Mouse (Mus musculus): ENCODE data around the gene Col6a4.
A peak's percentile ranks its signal among the peaks of the same experiment; 100 is the strongest.

Col6a4 gene

GRCm38 (mm10) chr9:106096683-106097082 is at the start of gene Col6a4:
Gene Col6a4 (minus strand): TSS chr9:106096783.
- DNase-seq, result no peak

GRCm38 (mm10) chr9:106145582-106145981 is 49.0 kb upstream of the Col6a4 start:
- no peak for DNase-seq

DNA sequence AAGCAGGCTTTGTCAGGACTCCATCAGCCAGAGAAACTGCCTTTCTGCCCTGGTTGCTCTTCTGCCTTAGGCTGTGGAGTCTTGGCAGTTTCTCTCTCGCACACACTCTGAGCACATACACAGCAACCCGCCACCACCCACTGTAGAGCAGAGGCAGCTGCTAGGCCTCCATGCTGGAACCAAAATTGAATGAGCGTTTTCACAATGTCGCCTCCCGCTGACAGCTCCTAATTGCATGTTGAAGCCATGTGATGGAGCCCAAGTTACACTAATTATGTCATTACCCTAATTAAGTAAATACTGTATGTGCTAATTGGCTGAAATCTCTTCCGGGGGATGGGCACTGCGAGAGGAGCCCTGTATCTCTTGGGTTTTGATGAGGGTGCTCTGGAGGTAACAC is 47.6 kb upstream of the Col6a4 start:
- DNase-seq, result no peak

- DNase-seq, result no peak
Observed at GRCm38 (mm10) chr9:106141955-106142354, 45.4 kb upstream of the Col6a4 start.

- no peak for DNase-seq
Observed at GRCm38 (mm10) chr9:106139763-106140162, 43.2 kb upstream of the Col6a4 start.

GRCm38 (mm10) chr9:106137671-106138216 is 41.2 kb upstream of the Col6a4 start:
- DNase-seq, result peak; percentile 44

DNA sequence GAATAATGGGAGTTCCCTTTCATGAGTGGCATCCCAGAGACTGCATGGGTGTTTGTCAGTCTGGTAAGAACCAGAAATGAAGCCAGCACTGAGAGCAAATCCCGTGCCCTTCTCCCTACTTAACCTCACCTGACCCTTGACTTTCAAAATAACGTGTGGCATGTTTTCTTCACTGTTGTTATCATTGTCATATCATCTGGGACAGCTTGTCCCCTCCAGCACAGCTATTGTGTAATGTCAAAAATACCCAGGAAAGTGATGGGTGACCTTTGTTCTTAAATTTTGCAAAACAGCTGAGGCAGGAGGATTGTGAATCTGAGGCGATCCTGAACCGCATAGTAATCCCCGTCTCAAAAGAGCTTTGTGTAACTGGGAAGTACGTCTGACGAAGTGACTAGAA is 33.7 kb upstream of the Col6a4 start:
- no peak for DNase-seq

GRCm38 (mm10) chr9:106129072-106129471 is 32.5 kb upstream of the Col6a4 start:
- no peak for DNase-seq

DNA sequence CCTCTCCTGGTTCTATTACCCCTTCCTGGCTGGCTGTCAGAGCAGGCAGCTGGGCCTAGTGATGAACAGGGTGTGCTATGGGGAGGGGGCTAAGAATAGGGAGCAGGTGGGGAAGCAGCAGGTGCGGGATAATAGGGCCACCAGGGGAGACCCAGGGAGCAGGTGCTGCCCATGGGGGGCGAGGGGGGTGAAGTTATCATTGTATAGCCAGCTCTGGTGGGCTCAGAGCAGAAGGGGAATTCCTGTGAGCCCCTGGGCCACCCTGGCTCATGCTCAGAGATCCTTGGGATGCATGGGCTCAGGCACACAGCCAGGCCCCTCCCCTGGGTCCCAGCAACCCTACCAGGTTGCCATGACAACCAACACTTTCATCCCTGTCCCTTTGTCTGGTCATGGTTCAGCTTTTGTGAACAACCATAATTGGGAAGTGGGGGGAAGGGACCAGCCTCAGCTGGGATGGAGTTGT is 30.2 kb upstream of the Col6a4 start:
- DNase-seq, result peak; percentile 90

DNA sequence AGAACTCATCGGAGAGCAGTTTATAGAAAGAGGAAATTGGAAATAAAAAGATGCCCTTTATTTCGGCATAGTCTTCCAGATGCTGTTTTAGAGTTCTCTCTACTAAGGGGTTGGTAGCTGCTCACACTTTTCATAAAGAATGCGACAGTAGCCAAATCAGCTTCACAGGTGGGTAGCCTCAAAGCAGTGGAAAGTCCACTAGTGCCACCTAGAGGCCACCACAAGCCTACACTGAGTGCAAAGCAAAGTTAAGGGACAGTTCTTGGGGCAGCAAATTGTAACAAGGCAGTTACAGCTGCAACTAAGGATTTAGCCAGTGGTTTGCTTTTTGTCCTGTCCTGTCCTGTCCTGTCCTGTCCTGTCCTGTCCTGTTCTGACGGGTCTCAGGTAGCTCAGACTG is 27.0 kb upstream of the Col6a4 start:
- peak; percentile 64 for DNase-seq

- DNase-seq, result no peak
Observed at GRCm38 (mm10) chr9:106119075-106119474, 22.5 kb upstream of the Col6a4 start.

GRCm38 (mm10) chr9:106115801-106116424 is 19.3 kb upstream of the Col6a4 start:
- DNase-seq, result peak; percentile 50

- peak; percentile 78 for DNase-seq
Observed at GRCm38 (mm10) chr9:106112770-106113423, 16.3 kb upstream of the Col6a4 start.

GRCm38 (mm10) chr9:106106241-106106640 is 9.7 kb upstream of the Col6a4 start:
- DNase-seq, result no peak

DNA sequence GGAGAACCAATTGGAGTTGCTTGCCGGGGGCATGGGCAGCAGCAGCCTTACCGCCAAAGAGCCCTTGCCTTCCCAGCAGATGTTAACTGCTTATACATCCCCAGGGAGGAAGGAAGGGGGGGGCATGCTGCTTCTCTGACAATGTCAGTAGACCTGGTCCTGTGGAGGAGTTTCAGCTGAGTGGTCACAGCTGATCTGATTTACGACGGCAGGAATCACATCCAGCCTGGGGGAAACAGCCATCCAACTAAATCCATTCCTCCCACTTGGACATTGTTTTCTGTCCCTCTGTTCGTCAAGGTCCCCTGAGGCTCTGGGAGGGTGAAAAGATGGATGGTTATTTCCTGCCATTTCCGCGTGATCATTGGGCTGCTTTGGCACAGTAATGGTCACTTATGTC is 7.8 kb upstream of the Col6a4 start:
- DNase-seq, result no peak

DNA sequence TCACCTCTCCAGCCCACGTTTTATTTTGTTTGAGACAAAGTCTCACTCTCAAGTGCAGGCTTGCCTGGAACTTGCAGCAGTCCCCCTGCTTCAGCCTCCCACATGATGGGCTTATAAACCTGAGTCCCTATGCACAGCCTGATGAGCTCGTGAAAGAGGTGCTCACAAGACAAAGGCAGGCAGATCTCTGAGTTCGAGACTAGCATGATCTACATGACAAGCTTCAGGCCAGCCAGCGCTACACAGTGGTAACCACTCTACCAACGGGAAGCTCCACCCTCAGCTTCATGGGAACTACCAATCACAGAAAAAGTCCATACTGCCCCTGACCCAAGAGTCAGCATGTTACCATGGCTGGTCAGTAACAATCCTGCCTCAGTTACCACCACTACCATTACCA is 4.6 kb upstream of the Col6a4 start:
- no peak for DNase-seq

DNA sequence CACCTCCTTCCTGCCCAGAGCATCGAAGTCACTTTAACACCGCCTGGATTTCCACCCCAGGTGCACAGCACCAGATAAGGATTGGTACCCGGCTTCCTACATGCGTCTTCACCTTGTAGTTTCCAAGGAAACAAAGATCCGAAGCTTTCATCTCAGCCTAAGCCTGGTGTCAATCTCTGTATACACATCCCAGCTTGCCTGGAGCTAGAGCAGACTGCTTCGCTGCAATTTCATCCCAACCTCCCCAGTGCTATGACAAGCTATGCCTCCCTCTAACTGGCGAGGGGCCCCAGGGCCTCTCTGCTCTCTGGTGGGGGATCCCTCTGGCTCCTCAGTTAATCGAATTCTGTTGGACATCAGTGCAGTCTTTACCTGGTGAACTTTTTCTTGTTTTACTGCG is 3.7 kb upstream of the Col6a4 start:
- no peak for DNase-seq

- peak; percentile 42 for DNase-seq
Observed at GRCm38 (mm10) chr9:106099379-106100021, 2.9 kb upstream of the Col6a4 start.

DNA sequence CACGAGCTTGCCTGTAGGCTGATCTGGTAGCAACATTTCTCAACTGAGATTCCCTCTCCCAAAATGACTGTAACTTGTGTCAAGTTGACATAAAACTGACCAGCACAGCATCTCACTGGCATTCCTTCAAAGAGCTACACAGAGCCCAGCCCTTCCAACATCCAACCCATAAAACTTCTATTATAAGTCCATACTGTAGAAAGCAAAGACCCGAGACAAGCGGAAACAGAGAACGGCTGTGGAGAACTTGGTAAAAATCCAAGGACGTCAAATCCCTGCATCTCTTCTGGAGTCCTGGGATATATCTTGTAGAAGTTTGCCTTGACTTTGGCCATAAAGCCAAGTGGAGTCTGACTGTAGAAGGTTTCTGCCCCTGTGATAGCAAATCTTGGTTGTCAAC is 15.1 kb downstream of the Col6a4 start:
- no peak for DNase-seq

GRCm38 (mm10) chr9:106080261-106081033 is 16.1 kb downstream of the Col6a4 start:
- peak; percentile 67 for DNase-seq

- DNase-seq, result no peak
Observed at GRCm38 (mm10) chr9:106077953-106078352, 18.6 kb downstream of the Col6a4 start.

DNA sequence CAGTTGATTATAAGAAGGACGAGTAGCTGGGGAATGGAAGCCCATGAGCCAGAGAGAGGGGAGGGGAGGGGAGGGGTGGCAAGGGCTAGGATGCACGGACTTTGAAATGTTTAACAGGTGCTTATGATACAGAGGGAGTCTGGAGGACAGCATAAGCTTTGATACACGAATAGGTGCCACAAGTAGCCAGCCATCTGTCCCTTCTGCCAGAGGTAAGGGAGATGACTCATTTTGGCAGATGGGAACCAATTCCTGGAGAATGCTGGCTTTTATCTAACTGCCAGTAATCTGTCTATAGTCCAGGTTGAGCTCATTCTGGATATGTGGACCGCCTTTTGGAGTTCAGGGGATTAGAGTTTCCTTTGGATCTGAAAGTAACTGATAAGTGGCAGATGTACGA is 20.3 kb downstream of the Col6a4 start:
- DNase-seq, result no peak

- no peak for DNase-seq
Observed at GRCm38 (mm10) chr9:106073956-106074355, 22.6 kb downstream of the Col6a4 start.
